18 mouse cellular contexts compared by ENCODE assay signal in genomic region chr8:113140021-113140420, GRCm38 (mm10).
DNase-seq lines count a peak whose midpoint lies in the region; ATAC-seq and TF ChIP-seq lines count a peak whose summit lies in the region.
"Had no signal": no experiment of that assay in that cellular context is flagged by ENCODE, and none has a peak within 500 bp of the region (broad histone marks: within the 10 kb centered on the region; RNA-seq: fewer than 3 reads in every experiment).

No protein-coding gene starts in this region.

- H3K79me2 ChIP-seq in liver, adult 2 months (ENCODE audit: control insufficient read depth, insufficient read depth, low read length) = no peaks in the 10 kb centered on the region

- H3K9me3 ChIP-seq in liver, postnatal 0 days (ENCODE audit: low read length) = no peaks in the 10 kb centered on the region

- H3K4me3 ChIP-seq in liver, adult 2 months (ENCODE audit: insufficient read depth, low read depth, low read length) = no peak overlapping the region
- no peak overlapping the region for H3K4me3 ChIP-seq in liver, postnatal 0 days (ENCODE audit: low read depth, low read length)

- peaks cover 11% of the 10 kb centered on the region for H3K4me1 ChIP-seq in liver, adult 2 months (ENCODE audit: control insufficient read depth, insufficient read depth, low read length)
- H3K4me1 ChIP-seq in liver, postnatal 0 days (ENCODE audit: insufficient read depth) = no peaks in the 10 kb centered on the region

- H3K27ac ChIP-seq in liver, adult 2 months (replicated peaks; ENCODE audit: insufficient read depth, low read depth, low read length) = peak overlapping the region; percentile 86
- no peak overlapping the region for H3K27ac ChIP-seq in liver, postnatal 0 days (ENCODE audit: low read depth)

- TF ChIP-seq EP300 in liver, postnatal 0 days (IDR thresholded peaks at IDR 0.05; ENCODE audit: low read depth) = no peak

- DNase-seq in liver, adult 2 months (ENCODE audit: extremely low read depth, low read depth, low spot score) = peak; percentile 93
- DNase-seq in liver, postnatal 0 days = no peak
- DNase-seq: adrenal gland, adult 2 months; adrenal gland, adult 8-10 months; adrenal gland, postnatal 10 days; adrenal gland, postnatal 14 days; adrenal gland, postnatal 25 days; adrenal gland, postnatal 36 days; B cell, adult 2 months; cerebellum, adult 11 months; cerebellum, adult 11-12 months; cerebellum, adult 18-20 months; cerebellum, adult 2 months had no signal

- TF ChIP-seq POLR2A in liver, adult 2 months (IDR thresholded peaks at IDR 0.05; ENCODE audit: extremely low read depth, insufficient read depth, low read length) = no peak

- ATAC-seq in liver, postnatal 0 days = no peak
- ATAC-seq: activated CD4-positive, CD25-positive, alpha-beta regulatory T cell, adult 4 months; CD4-positive, CD25-positive, alpha-beta regulatory T cell, adult 4 months; Patski had no signal

- no peak overlapping the region for H3K4me2 ChIP-seq in liver, postnatal 0 days (ENCODE audit: low read depth, low read length)

- 17% methylated on average over 1 of the region's 1 CpGs for WGBS in liver, adult 2 months
- WGBS in liver, postnatal 0 days (ENCODE audit: insufficient replicate concordance) = 66% methylated on average over 1 of the region's 1 CpGs

- no peak for TF ChIP-seq CTCF in liver, adult 2 months (IDR thresholded peaks at IDR 0.05; ENCODE audit: low read depth, low read length)
- no peak for TF ChIP-seq CTCF in liver, postnatal 0 days (IDR thresholded peaks at IDR 0.05; ENCODE audit: low read depth)

- no peaks in the 10 kb centered on the region for H3K36me3 ChIP-seq in liver, adult 2 months (ENCODE audit: control insufficient read depth, insufficient read depth, low read length)
- H3K36me3 ChIP-seq in liver, postnatal 0 days (replicated peaks; ENCODE audit: insufficient read depth, low read length) = no peaks in the 10 kb centered on the region
- H3K36me3 ChIP-seq: G1E had no signal

- H3K27me3 ChIP-seq in liver, adult 2 months (ENCODE audit: control insufficient read depth, insufficient read depth, low read length) = no peaks in the 10 kb centered on the region
- H3K27me3 ChIP-seq in liver, postnatal 0 days (ENCODE audit: insufficient read depth, low read length) = no peaks in the 10 kb centered on the region
- H3K27me3 ChIP-seq: CH12.LX, Patski had no signal

- H3K9ac ChIP-seq in liver, adult 2 months (ENCODE audit: low read depth, low read length) = no peak overlapping the region
- no peak overlapping the region for H3K9ac ChIP-seq in liver, postnatal 0 days (replicated peaks)
